Mouse (Mus musculus) lung, embryonic 16.5 days (tissue): ENCODE results near the gene Fam57b. TPM values are rescaled to one million over a fixed set of nuclear protein-coding genes. Genes with fewer than 3 reads are reported as not detected.

ENCODE experiments used
- ATAC-seq: fragments of 200-750 bp; cut with Nextera tagmentation; 2 replicates; pipeline ENCODE4 v1.8.0; 2017; ENCODE audit warnings: low read depth, mild to moderate bottlenecking, moderate library complexity
- H3K27ac ChIP-seq: fragments of 300-500 bp; sonication (generic); 2 replicates; pipeline ENCODE4 v1.5.1; 2014; ENCODE audit warnings: mild to moderate bottlenecking, control low read depth, low read length
- H3K27me3 ChIP-seq: fragments of 300-500 bp; sonication (generic); 2 replicates; pipeline ENCODE4 v1.6.1; 2014; ENCODE audit warnings: low read depth, low read length, mixed read lengths; ENCODE audit not compliant: control insufficient read depth, insufficient read depth
- H3K36me3 ChIP-seq: fragments of 300-500 bp; sonication (generic); 2 replicates; pipeline ENCODE4 v1.6.1; 2014; ENCODE audit warnings: low read length; ENCODE audit not compliant: control insufficient read depth, insufficient read depth
- H3K4me1 ChIP-seq: fragments of 300-500 bp; sonication (generic); replicated peaks from 2 replicates; pipeline ENCODE4 v1.6.1; 2014; ENCODE audit warnings: low read length, mixed read lengths; ENCODE audit not compliant: control insufficient read depth, insufficient read depth
- H3K4me2 ChIP-seq: fragments of 300-500 bp; sonication (generic); 2 replicates; pipeline ENCODE4 v1.6.1; 2014; ENCODE audit warnings: low read depth, low read length, control low read depth
- H3K4me3 ChIP-seq: fragments of 300-500 bp; sonication (generic); 2 replicates; pipeline ENCODE4 v1.5.1; 2014; ENCODE audit warnings: mild to moderate bottlenecking, low read length, control low read depth
- H3K9ac ChIP-seq: fragments of 300-500 bp; sonication (generic); 2 replicates; pipeline ENCODE4 v1.6.1; 2014; ENCODE audit warnings: low read length, control low read depth
- H3K9me3 ChIP-seq: fragments of 300-500 bp; sonication (generic); 2 replicates; pipeline ENCODE4 v1.6.1; 2016; ENCODE audit warnings: low read length; ENCODE audit not compliant: control insufficient read depth
- WGBS: fragments of 180-500 bp; shearing (Covaris S2); extraction: QIAGEN DNeasy Blood & Tissue Kit; methylation state at CpG from one replicate; pipeline ENCODE4 v1.1.7; 2014; 5-methylcytosine and 5-hydroxymethylcytosine counted together
- polyA plus RNA-seq: library from polyadenylated mRNA; unstranded; fragments of >200 nt; fragmentation: Nextera tagmentation; extraction: Ambion mirVana; gene quantifications from 2 replicates; pipeline ENCODE4 v1.2.1, GENCODE M21; 2015

Fam57b gene
- polyA plus RNA-seq, 1 experiment from 2014 or later: 0.36 TPM

- peaks cover 8% of the 10 kb centered on the region; the same call in 1 of the 2 replicates for H3K4me1 ChIP-seq
- peaks cover 18% of the 10 kb centered on the region for H3K36me3 ChIP-seq
- ATAC-seq: no peak
- 16% methylated on average over 10 of the region's 10 CpGs for WGBS
- no peak overlapping the region for H3K9ac ChIP-seq
- peaks cover 25% of the 10 kb centered on the region for H3K27me3 ChIP-seq
- H3K9me3 ChIP-seq: no peaks in the 10 kb centered on the region
- no peak overlapping the region for H3K4me2 ChIP-seq
- no peak overlapping the region for H3K4me3 ChIP-seq
- H3K27ac ChIP-seq: no peak overlapping the region
Measured at GRCm38 (mm10) chr7:126848794-126849193, 51.3 kb downstream of the Fam57b start.

DNA sequence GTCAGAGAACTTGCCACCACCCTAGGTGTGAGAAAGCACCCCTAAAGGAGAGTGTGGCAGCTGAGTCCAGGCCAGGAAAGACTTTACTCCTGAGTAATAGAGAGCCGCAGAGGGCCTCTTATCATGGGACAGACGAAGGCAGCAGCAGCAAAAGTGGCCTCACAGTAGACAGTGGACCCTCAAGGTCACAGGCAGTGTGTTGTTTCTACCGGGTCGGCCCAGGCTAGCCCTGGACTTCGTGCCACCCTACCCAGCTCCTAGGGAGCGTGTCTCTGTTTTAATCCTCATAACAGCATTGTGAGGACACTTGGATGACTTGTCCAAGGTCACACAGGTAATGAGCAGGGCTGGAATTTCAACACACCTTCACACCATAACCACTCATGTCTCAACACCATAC is 52.7 kb downstream of the Fam57b start:
- H3K9me3 ChIP-seq: no peaks in the 10 kb centered on the region
- no peak overlapping the region for H3K9ac ChIP-seq
- H3K4me1 ChIP-seq: peaks cover 8% of the 10 kb centered on the region; the same call in 1 of the 2 replicates
- H3K4me2 ChIP-seq: no peak overlapping the region
- ATAC-seq: no peak
- H3K4me3 ChIP-seq: no peak overlapping the region
- H3K36me3 ChIP-seq: peaks cover 24% of the 10 kb centered on the region
- peaks cover 25% of the 10 kb centered on the region for H3K27me3 ChIP-seq
- WGBS: 78% methylated on average over 6 of the region's 6 CpGs
- no peak overlapping the region for H3K27ac ChIP-seq

DNA sequence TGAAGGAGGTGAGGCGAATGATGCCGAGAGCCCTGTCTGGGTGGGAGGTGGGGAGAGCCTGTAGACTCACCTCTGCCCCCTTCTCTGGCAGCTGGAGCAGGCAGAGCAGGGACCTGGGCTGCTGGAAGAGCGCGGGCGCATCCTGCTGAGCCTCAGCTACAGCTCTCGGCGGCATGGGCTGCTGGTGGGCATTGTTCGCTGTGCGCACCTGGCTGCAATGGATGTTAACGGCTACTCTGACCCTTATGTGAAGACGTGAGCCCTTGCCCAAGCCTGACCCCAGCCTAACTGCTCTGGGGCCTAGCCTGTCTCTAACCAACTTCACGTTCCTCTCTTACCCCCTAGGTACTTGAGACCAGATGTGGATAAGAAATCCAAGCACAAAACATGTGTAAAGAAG is 53.7 kb downstream of the Fam57b start:
- Histone ChIP-seq H3K27me3 (peaks cover 25% of the 10 kb centered on the region), H3K9me3 (no peaks in the 10 kb centered on the region), H3K4me2 (no peak overlapping the region), H3K27ac (no peak overlapping the region), H3K4me3 (no peak overlapping the region), H3K9ac (no peak overlapping the region), H3K36me3 (peaks cover 26% of the 10 kb centered on the region), H3K4me1 (peaks cover 8% of the 10 kb centered on the region; the same call in 1 of the 2 replicates)
- ATAC-seq: no peak
- 36% methylated on average over 12 of the region's 12 CpGs for WGBS

DNA sequence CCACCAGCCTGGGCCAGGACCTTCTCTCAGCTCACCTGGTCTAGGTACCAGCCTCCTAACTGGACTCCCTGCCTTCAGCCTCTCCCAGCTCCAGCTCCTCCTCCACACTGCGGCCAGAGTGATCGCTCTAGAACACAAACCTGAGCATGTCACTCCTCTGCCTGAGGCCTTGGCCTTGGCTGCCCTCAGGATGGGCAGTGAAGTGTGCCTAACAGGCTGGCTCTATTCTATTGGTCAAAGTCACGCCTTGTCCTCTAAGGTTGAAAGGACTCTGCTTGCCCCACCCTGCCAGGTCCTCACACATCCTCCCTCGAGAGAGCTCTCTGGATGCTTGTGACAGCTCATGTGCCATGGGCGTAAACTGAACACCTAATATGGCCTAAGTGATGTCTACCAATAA is 56.0 kb downstream of the Fam57b start:
- Histone ChIP-seq H3K9me3 (no peaks in the 10 kb centered on the region), H3K4me3 (no peak overlapping the region), H3K27ac (no peak overlapping the region), H3K27me3 (peaks cover 12% of the 10 kb centered on the region), H3K4me1 (0 out of 2 replicates have a peak, but pooled peaks cover 1% of the 10 kb centered on the region), H3K9ac (no peak overlapping the region), H3K36me3 (peaks cover 34% of the 10 kb centered on the region), H3K4me2 (no peak overlapping the region)
- ATAC-seq: no peak
- 88% methylated on average over 5 of the region's 5 CpGs for WGBS

DNA sequence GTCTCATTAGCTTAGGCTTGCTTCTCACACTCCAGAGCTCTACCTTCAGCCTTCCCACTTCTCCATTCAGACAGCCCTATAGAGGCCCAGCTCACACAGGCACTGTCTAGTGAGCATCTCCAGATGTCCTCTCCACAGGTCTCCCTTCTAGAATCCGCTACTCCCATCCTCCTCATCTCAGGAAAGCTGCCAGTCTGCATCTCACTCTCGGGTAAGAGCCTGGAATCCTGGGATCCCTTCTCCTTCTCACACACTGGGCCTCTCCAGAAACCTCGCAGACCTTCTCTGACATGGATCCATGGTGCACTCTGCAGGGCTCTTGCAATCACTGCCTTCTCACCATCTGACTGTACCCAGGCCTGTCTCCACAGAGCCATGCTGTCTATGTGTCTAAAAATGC is 58.2 kb downstream of the Fam57b start:
- no peak for ATAC-seq
- H3K27me3 ChIP-seq: no peaks in the 10 kb centered on the region
- H3K36me3 ChIP-seq: peaks cover 37% of the 10 kb centered on the region
- no peak overlapping the region for H3K9ac ChIP-seq
- 92% methylated on average over 3 of the region's 3 CpGs for WGBS
- H3K4me1 ChIP-seq: no peaks in the 10 kb centered on the region
- H3K9me3 ChIP-seq: no peaks in the 10 kb centered on the region
- H3K4me3 ChIP-seq: no peak overlapping the region
- H3K27ac ChIP-seq: no peak overlapping the region
- no peak overlapping the region for H3K4me2 ChIP-seq

DNA sequence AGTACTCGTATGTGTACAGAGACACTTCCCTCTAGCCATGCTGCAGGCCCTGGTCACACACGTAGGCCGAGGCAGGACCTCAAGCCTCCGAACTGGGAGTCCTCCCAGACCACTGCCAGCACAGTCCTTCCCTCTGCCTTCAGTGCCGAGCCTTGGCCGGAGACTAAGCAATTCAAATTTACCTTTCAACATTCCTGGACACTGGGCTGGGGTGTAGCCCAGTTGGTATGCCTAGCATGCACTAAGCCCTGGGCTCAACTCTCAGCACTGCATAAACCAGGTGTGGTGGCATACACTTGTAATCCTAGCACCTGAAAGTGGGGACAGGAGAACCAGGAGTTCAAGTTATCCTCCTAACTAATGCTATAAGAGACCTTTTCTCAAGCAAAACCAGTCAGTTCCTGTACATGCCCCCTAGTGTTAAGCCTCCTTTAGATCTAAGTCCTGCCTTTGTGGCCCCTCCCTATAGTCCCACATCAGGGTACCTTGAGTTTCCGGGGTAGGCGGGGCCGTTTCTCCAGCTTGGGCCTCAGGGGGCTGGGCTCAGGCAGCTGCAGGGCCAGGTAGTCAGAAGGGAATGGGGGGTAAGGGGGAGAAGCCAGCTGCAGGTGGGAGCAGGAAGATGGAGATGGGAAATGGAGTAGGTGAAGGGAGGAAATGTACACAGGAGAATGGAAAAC is 59.4 kb downstream of the Fam57b start:
- ATAC-seq: peak; percentile 54
- WGBS: 61% methylated on average over 9 of the region's 9 CpGs
- Histone ChIP-seq H3K36me3 (peaks cover 35% of the 10 kb centered on the region), H3K4me1 (peaks cover 3% of the 10 kb centered on the region; the same call in 1 of the 2 replicates), H3K4me3 (no peak overlapping the region), H3K9me3 (no peaks in the 10 kb centered on the region), H3K9ac (no peak overlapping the region), H3K27me3 (no peaks in the 10 kb centered on the region), H3K27ac (peak overlapping the region; percentile 78), H3K4me2 (no peak overlapping the region)

GRCm38 (mm10) chr7:126860987-126861386 is 63.5 kb downstream of the Fam57b start:
- Histone ChIP-seq H3K9ac (peak overlapping the region; percentile 77), H3K27ac (peak overlapping the region; percentile 41; the same call in 1 of the 2 replicates), H3K4me1 (peaks cover 23% of the 10 kb centered on the region), H3K27me3 (no peaks in the 10 kb centered on the region), H3K9me3 (no peaks in the 10 kb centered on the region), H3K4me3 (peak overlapping the region; percentile 69), H3K4me2 (peak overlapping the region; percentile 83), H3K36me3 (peaks cover 17% of the 10 kb centered on the region)
- 55% methylated on average over 5 of the region's 5 CpGs for WGBS
- ATAC-seq: no peak

DNA sequence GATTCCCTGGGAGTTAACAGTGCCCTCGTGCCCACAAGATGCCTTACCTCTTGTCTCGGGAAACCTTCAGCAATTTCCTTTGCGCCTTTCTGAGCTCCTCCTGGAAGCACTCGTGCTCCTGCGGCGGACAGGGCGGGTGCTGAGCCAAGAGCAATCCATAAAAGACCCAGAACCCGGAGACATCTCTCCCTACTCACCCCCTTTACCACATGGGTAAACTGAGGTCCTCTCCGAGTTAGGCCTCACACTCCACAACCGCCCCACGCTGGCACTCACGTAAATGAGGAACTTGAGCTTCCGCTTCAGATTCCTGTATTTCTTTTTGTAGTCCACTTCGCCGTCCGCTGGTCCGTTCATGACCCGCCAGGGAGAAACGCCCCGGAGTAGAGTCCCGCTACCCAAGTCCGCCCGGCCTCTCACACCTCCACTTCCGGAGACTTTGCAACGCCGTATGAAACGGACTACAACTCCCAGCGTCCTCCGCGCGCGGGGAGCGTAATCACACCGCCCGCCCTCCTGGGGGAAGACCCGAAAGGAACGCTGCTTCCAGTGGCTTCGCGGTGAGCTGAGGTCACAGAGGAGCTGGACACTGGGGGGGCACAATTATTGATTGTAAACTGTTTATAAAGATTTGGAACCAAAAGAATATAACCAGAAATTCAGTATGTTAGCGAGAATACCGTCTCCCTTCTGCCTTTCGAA is 64.1 kb downstream of the Fam57b start, which contains the start of gene Hirip3:
TSS of gene Hirip3 (plus strand) at position 544 of the 702 bp plus-strand sequence.
- 1% methylated on average over 42 of the region's 42 CpGs for WGBS
- Histone ChIP-seq H3K4me2 (peak within 1 kb of the TSS; percentile 83), H3K27me3 (no peaks in the 10 kb centered on the region), H3K27ac (peak within 1 kb of the TSS; percentile 79), H3K4me1 (peaks cover 23% of the 10 kb centered on the region), H3K4me3 (peak within 1 kb of the TSS; percentile 69), H3K9me3 (no peaks in the 10 kb centered on the region), H3K36me3 (peaks cover 22% of the 10 kb centered on the region), H3K9ac (peak within 1 kb of the TSS; percentile 77)
- ATAC-seq: peak; percentile 94

- Histone ChIP-seq H3K9me3 (no peaks in the 10 kb centered on the region), H3K4me3 (peak within 1 kb of the TSS; percentile 69), H3K36me3 (peaks cover 26% of the 10 kb centered on the region), H3K4me2 (peak within 1 kb of the TSS; percentile 83), H3K9ac (peak within 1 kb of the TSS; percentile 77), H3K27ac (peak within 1 kb of the TSS; percentile 79), H3K27me3 (no peaks in the 10 kb centered on the region), H3K4me1 (peaks cover 23% of the 10 kb centered on the region)
- peak; percentile 79 for ATAC-seq
- WGBS: under 1% methylated on average over 41 of the region's 41 CpGs
Measured at GRCm38 (mm10) chr7:126862147-126862784, 64.8 kb downstream of the Fam57b start, which contains the start of gene Ino80e. TSS of gene Ino80e (minus strand) at chr7:126862377.
